Mouse (Mus musculus) forebrain, embryonic 16.5 days (tissue): ENCODE results near the gene Spint2. TPM values are rescaled to one million over a fixed set of nuclear protein-coding genes. Genes with fewer than 3 reads are reported as not detected.
A peak's percentile ranks its signal among the peaks of the same experiment; 100 is the strongest.
"Not testable (repeated sequence)": the region's sequence is repeated elsewhere in the genome, so short reads cannot be mapped to it uniquely, and the experiment has no call there.

Experiments
- ATAC-seq: fragments of 200-750 bp; cut with Nextera tagmentation; 2 replicates; pipeline ENCODE4 v1.8.0; 2017; ENCODE audit warnings: mild to moderate bottlenecking, moderate library complexity
- H3K27ac ChIP-seq: fragments of 300-500 bp; sonication (generic); 2 replicates; pipeline ENCODE4 v1.5.1; 2014; ENCODE audit warnings: low read length, control low read depth
- H3K27me3 ChIP-seq: fragments of 300-500 bp; sonication (generic); replicated peaks from 2 replicates; pipeline ENCODE4 v1.6.1; 2014; ENCODE audit warnings: low read length; ENCODE audit not compliant: control insufficient read depth, insufficient read depth
- H3K36me3 ChIP-seq: fragments of 300-500 bp; sonication (generic); 2 replicates; pipeline ENCODE4 v1.6.1; 2014; ENCODE audit not compliant: control insufficient read depth, insufficient read depth
- H3K4me1 ChIP-seq: fragments of 300-500 bp; sonication (generic); replicated peaks from 2 replicates; pipeline ENCODE4 v1.6.1; 2014; ENCODE audit warnings: low read length; ENCODE audit not compliant: control insufficient read depth, insufficient read depth
- H3K4me2 ChIP-seq: fragments of 300-500 bp; sonication (generic); 2 replicates; pipeline ENCODE4 v1.6.1; 2014; ENCODE audit warnings: mild to moderate bottlenecking, low read length, control low read depth
- H3K4me3 ChIP-seq: fragments of 300-500 bp; sonication (generic); replicated peaks from 2 replicates; pipeline ENCODE4 v1.5.1; 2014; ENCODE audit warnings: mild to moderate bottlenecking, low read length, control low read depth
- H3K9ac ChIP-seq: fragments of 300-500 bp; sonication (generic); replicated peaks from 2 replicates; pipeline ENCODE4 v1.6.1; 2014; ENCODE audit warnings: low read depth, low read length, control low read depth
- H3K9me3 ChIP-seq: fragments of 300-500 bp; sonication (generic); 2 replicates; pipeline ENCODE4 v1.6.1; 2016; ENCODE audit warnings: low read length; ENCODE audit not compliant: control insufficient read depth
- WGBS: fragments of 180-500 bp; shearing (Covaris S2); extraction: QIAGEN DNeasy Blood & Tissue Kit; methylation state at CpG from one replicate; pipeline ENCODE4 v1.1.7; 2014; 5-methylcytosine and 5-hydroxymethylcytosine counted together
- polyA plus RNA-seq: library from polyadenylated mRNA; unstranded; fragments of >200 nt; fragmentation: Nextera tagmentation; extraction: Ambion mirVana; gene quantifications from 2 replicates; pipeline ENCODE4 v1.2.1, GENCODE M21; 2015

The Spint2 gene
- polyA plus RNA-seq, 1 experiment from 2014 or later, result 50.9 TPM

GRCm38 (mm10) chr7:29237596-29237995 is 44.1 kb downstream of the Spint2 start:
- 28% methylated on average over 6 of the region's 6 CpGs for WGBS
- peak overlapping the region; percentile 75 for H3K4me3 ChIP-seq
- peak; percentile 11 for ATAC-seq
- peak overlapping the region; percentile 55 for H3K9ac ChIP-seq
- H3K27me3 ChIP-seq, H3K36me3 ChIP-seq, H3K9me3 ChIP-seq, H3K4me1 ChIP-seq: not testable (repeated sequence)
- peak overlapping the region; percentile 58 for H3K4me2 ChIP-seq
- H3K27ac ChIP-seq, result peak overlapping the region; percentile 87

GRCm38 (mm10) chr7:29236593-29236992 is 45.1 kb downstream of the Spint2 start:
- no peak for ATAC-seq
- Histone ChIP-seq H3K4me3 (no peak overlapping the region), H3K27me3 (peaks cover 16% of the 10 kb centered on the region), H3K36me3 (no peaks in the 10 kb centered on the region), H3K4me2 (no peak overlapping the region), H3K9ac (no peak overlapping the region), H3K27ac (no peak overlapping the region), H3K9me3 (no peaks in the 10 kb centered on the region; the same call in 1 of the 2 replicates), H3K4me1 (peaks cover 17% of the 10 kb centered on the region)
- 86% methylated on average over 4 of the region's 4 CpGs for WGBS

- Histone ChIP-seq H3K9ac (no peak overlapping the region), H3K27ac (no peak overlapping the region), H3K36me3 (no peaks in the 10 kb centered on the region), H3K27me3 (peaks cover 30% of the 10 kb centered on the region), H3K4me1 (peaks cover 17% of the 10 kb centered on the region), H3K4me2 (no peak overlapping the region), H3K4me3 (no peak overlapping the region), H3K9me3 (no peaks in the 10 kb centered on the region; the same call in 1 of the 2 replicates)
- WGBS, result 79% methylated on average over 5 of the region's 5 CpGs
- ATAC-seq, result no peak
Measured at GRCm38 (mm10) chr7:29234661-29235060, 47.1 kb downstream of the Spint2 start.

- H3K36me3 ChIP-seq, result no peaks in the 10 kb centered on the region
- no peak for ATAC-seq
- 61% methylated on average over 6 of the region's 6 CpGs for WGBS
- H3K4me2 ChIP-seq, result no peak overlapping the region
- H3K9ac ChIP-seq, result no peak overlapping the region
- H3K27me3 ChIP-seq, result peaks cover 30% of the 10 kb centered on the region
- no peaks in the 10 kb centered on the region; the same call in 1 of the 2 replicates for H3K9me3 ChIP-seq
- peaks cover 11% of the 10 kb centered on the region for H3K4me1 ChIP-seq
- no peak overlapping the region for H3K27ac ChIP-seq
- no peak overlapping the region for H3K4me3 ChIP-seq
Measured at GRCm38 (mm10) chr7:29233745-29234144, 48.0 kb downstream of the Spint2 start.

GRCm38 (mm10) chr7:29232247-29233013 is 49.3 kb downstream of the Spint2 start, which contains the start of gene Kcnk6:
Kcnk6 (minus strand) TSS chr7:29232515.
- peak within 1 kb of the TSS; percentile 93 for H3K4me2 ChIP-seq
- WGBS, result 2% methylated on average over 62 of the region's 62 CpGs

GRCm38 (mm10) chr7:29231517-29231916 is 50.2 kb downstream of the Spint2 start:
- no peaks in the 10 kb centered on the region for H3K36me3 ChIP-seq
- H3K4me3 ChIP-seq, result no peak overlapping the region; the same call in 1 of the 2 replicates
- H3K4me2 ChIP-seq, result no peak overlapping the region
- H3K9me3 ChIP-seq, result no peaks in the 10 kb centered on the region; the same call in 1 of the 2 replicates
- H3K27ac ChIP-seq, result no peak overlapping the region
- peaks cover 8% of the 10 kb centered on the region for H3K4me1 ChIP-seq
- H3K27me3 ChIP-seq, result peaks cover 30% of the 10 kb centered on the region
- 65% methylated on average over 3 of the region's 3 CpGs for WGBS
- no peak for ATAC-seq
- H3K9ac ChIP-seq, result no peak overlapping the region

More at GRCm38 (mm10) chr7:29232247-29233013, 49.3 kb downstream of the Spint2 start, which contains the start of gene Kcnk6:
- H3K4me3 ChIP-seq, result peak within 1 kb of the TSS; percentile 51
- no peak for ATAC-seq
- H3K36me3 ChIP-seq, result no peaks in the 10 kb centered on the region
- H3K27me3 ChIP-seq, result peaks cover 30% of the 10 kb centered on the region
- H3K9me3 ChIP-seq, result no peaks in the 10 kb centered on the region; the same call in 1 of the 2 replicates
- H3K4me1 ChIP-seq, result peaks cover 8% of the 10 kb centered on the region
- H3K9ac ChIP-seq, result peak within 1 kb of the TSS; percentile 62
- no peak within 1 kb of the TSS for H3K27ac ChIP-seq

- peaks cover 8% of the 10 kb centered on the region for H3K4me1 ChIP-seq
- no peak overlapping the region for H3K9ac ChIP-seq
- no peak overlapping the region for H3K4me2 ChIP-seq
- no peak for ATAC-seq
- H3K4me3 ChIP-seq, result no peak overlapping the region
- peaks cover 30% of the 10 kb centered on the region for H3K27me3 ChIP-seq
- no peak overlapping the region for H3K27ac ChIP-seq
- WGBS, result 16% methylated on average over 3 of the region's 3 CpGs
- no peaks in the 10 kb centered on the region for H3K36me3 ChIP-seq
- no peaks in the 10 kb centered on the region; the same call in 1 of the 2 replicates for H3K9me3 ChIP-seq
Measured at GRCm38 (mm10) chr7:29230560-29230959, 51.2 kb downstream of the Spint2 start.

- no peak overlapping the region for H3K4me3 ChIP-seq
- WGBS, result 82% methylated on average over 4 of the region's 4 CpGs
- no peak for ATAC-seq
Measured at GRCm38 (mm10) chr7:29228202-29228601, 53.5 kb downstream of the Spint2 start.

GRCm38 (mm10) chr7:29225520-29225919 is 56.2 kb downstream of the Spint2 start:
- 67% methylated on average over 13 of the region's 13 CpGs for WGBS
- Histone ChIP-seq H3K27me3 (peaks cover 5% of the 10 kb centered on the region), H3K27ac (no peak overlapping the region), H3K4me2 (no peak overlapping the region; the same call in 1 of the 2 replicates), H3K4me1 (peaks cover 6% of the 10 kb centered on the region; the same call in 1 of the 2 replicates), H3K36me3 (no peaks in the 10 kb centered on the region), H3K9me3 (0 out of 2 replicates have a peak, but pooled peaks cover 2% of the 10 kb centered on the region), H3K4me3 (no peak overlapping the region), H3K9ac (peak overlapping the region; percentile 29; the same call in 1 of the 2 replicates)
- ATAC-seq, result no peak

More at GRCm38 (mm10) chr7:29228202-29228601, 53.5 kb downstream of the Spint2 start:
- Histone ChIP-seq H3K4me2 (no peak overlapping the region), H3K36me3 (no peaks in the 10 kb centered on the region), H3K9me3 (no peaks in the 10 kb centered on the region), H3K4me1 (peaks cover 13% of the 10 kb centered on the region), H3K9ac (no peak overlapping the region), H3K27ac (no peak overlapping the region), H3K27me3 (peaks cover 27% of the 10 kb centered on the region)
